Mouse (Mus musculus): Measurements from ENCODE around the gene Clec4g.

DNA sequence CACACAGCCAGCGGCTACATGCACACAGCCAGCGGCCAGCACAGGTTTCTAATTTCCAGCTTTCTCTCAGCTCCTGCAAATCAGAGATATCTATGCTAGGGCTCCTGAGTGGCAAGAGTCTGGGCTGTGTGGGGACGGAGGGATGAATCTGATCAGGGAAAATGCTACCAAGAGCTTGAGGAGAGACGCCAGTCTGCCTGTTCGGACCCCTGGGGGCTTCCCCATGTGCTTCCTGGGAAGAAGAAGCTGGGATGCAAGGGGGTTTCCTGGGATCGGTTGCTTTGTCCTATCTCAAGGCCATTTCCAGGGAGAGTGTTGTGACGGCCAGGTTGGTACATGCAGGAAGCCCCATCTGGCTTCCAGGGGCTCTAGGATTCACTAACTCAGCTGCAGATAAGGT is 12.8 kb downstream of the Clec4g start:
- no peak for TF ChIP-seq CTCF (IDR thresholded peaks at IDR 0.05; ENCODE audit: borderline replicate concordance, extremely low read depth, insufficient read depth, insufficient read length)
- TF ChIP-seq POLR2A (IDR thresholded peaks at IDR 0.05; ENCODE audit: borderline replicate concordance, extremely low read depth, insufficient read depth, insufficient read length, poor library complexity, severe bottlenecking), result no peak

Data from brain, embryonic 14.5 days (tissue).